Mouse (Mus musculus) Muller cell, postnatal 12 days (primary cell): ENCODE measurements at regions not wholly inside any gene's neighbourhood (a gene's known extent, or its start where the extent isn't known, plus 50 kb on each side); places are given as distances from the start of the nearest gene placed in this dataset.

Source experiments
- DNase-seq: peaks from one replicate; pipeline ENCODE4 v3.0.0-alpha.2; 2015; ENCODE audit errors: inconsistent ontology term

- DNase-seq: no peak
Observed at GRCm38 (mm10) chr16:95775361-95775760, 73.5 kb downstream of the Ets2 start.

GRCm38 (mm10) chr16:95773151-95773550 lies 71.3 kb downstream of the Ets2 start:
- DNase-seq: no peak
